Mouse (Mus musculus) ES-Bruce4 (cell line): ENCODE data around the gene Mei4. TPM values are rescaled to one million over a fixed set of nuclear protein-coding genes. Genes with fewer than 3 reads are reported as not detected.

ENCODE experiments used
- H3K27ac ChIP-seq: 2 replicates; pipeline ENCODE4 v1.5.1; 2012; ENCODE audit warnings: low read length, inconsistent platforms; ENCODE audit not compliant: insufficient read depth
- H3K27me3 ChIP-seq: 2 replicates; pipeline ENCODE4 v1.6.1; 2012; ENCODE audit warnings: mild to moderate bottlenecking, low read length, inconsistent platforms; ENCODE audit not compliant: control insufficient read depth, poor library complexity, insufficient read depth, severe bottlenecking
- H3K36me3 ChIP-seq: 2 replicates; pipeline ENCODE4 v1.6.1; 2012; ENCODE audit warnings: inconsistent platforms, mild to moderate bottlenecking, low read length, moderate library complexity; ENCODE audit not compliant: control insufficient read depth, poor library complexity, insufficient read depth, severe bottlenecking
- H3K4me1 ChIP-seq: one replicate; pipeline ENCODE4 v1.8.1; 2011; ENCODE audit warnings: low read length; ENCODE audit not compliant: control insufficient read depth, insufficient read depth
- H3K4me3 ChIP-seq: 2 replicates; pipeline ENCODE4 v1.5.1; 2011; ENCODE audit warnings: low read depth, mild to moderate bottlenecking, low read length
- H3K9ac ChIP-seq: 2 replicates; pipeline ENCODE4 v1.6.1; 2012; ENCODE audit warnings: low read depth, mild to moderate bottlenecking, inconsistent platforms; ENCODE audit not compliant: poor library complexity, severe bottlenecking
- H3K9me3 ChIP-seq: replicated peaks from 2 replicates; pipeline ENCODE4 v1.6.1; 2012; ENCODE audit warnings: mild to moderate bottlenecking, low read length, inconsistent platforms; ENCODE audit not compliant: control insufficient read depth, poor library complexity, insufficient read depth, severe bottlenecking
- CTCF ChIP-seq: IDR thresholded peaks from one replicate; pipeline ENCODE4 v1.8.1; 2011; ENCODE audit warnings: low read depth, low read length
- EP300 ChIP-seq: IDR thresholded peaks from 2 replicates; pipeline ENCODE4 v1.6.1; 2011; ENCODE audit warnings: low read depth, low read length; ENCODE audit not compliant: insufficient read depth
- POLR2A ChIP-seq: IDR thresholded peaks from one replicate; pipeline ENCODE4 v1.8.1; 2011; ENCODE audit warnings: low read length; ENCODE audit not compliant: insufficient read depth
- polyA plus RNA-seq: library from polyadenylated mRNA; stranded (reverse); fragments of >200 nt; gene quantifications from 2 replicates; pipeline ENCODE4 v1.2.4, GENCODE M21; 2011; ENCODE audit warnings: low read depth; ENCODE audit not compliant: missing spikeins, insufficient read depth, insufficient read length

Mei4 gene
- polyA plus RNA-seq, 1 experiment = 3.7 TPM

GRCm38 (mm10) chr9:82044517-82044916, 181.0 kb downstream of the Mei4 start:
- TF ChIP-seq CTCF (no peak), POLR2A (no peak), EP300 (no peak)
- Histone ChIP-seq H3K9me3 (no peaks in the 10 kb centered on the region), H3K36me3 (no peaks in the 10 kb centered on the region), H3K4me3 (no peak overlapping the region), H3K9ac (no peak overlapping the region), H3K4me1 (no peaks in the 10 kb centered on the region), H3K27ac (no peak overlapping the region), H3K27me3 (no peaks in the 10 kb centered on the region)

- Histone ChIP-seq H3K27me3 (no peaks in the 10 kb centered on the region), H3K36me3 (no peaks in the 10 kb centered on the region), H3K4me3 (no peak overlapping the region), H3K9ac (no peak overlapping the region), H3K27ac (no peak overlapping the region), H3K9me3 (no peaks in the 10 kb centered on the region), H3K4me1 (no peaks in the 10 kb centered on the region)
- TF ChIP-seq EP300 = no peak
- TF ChIP-seq POLR2A = no peak
- no peak for TF ChIP-seq CTCF
Observed at GRCm38 (mm10) chr9:82073832-82074231, 210.4 kb downstream of the Mei4 start.

GRCm38 (mm10) chr9:82075270-82075669, 211.8 kb downstream of the Mei4 start:
- H3K27me3 ChIP-seq = no peaks in the 10 kb centered on the region
- TF ChIP-seq EP300 = no peak
- TF ChIP-seq POLR2A = no peak
- TF ChIP-seq CTCF = no peak
- no peaks in the 10 kb centered on the region for H3K9me3 ChIP-seq
- no peak overlapping the region for H3K27ac ChIP-seq
- no peak overlapping the region for H3K4me3 ChIP-seq
- H3K4me1 ChIP-seq = no peaks in the 10 kb centered on the region
- no peaks in the 10 kb centered on the region for H3K36me3 ChIP-seq
- H3K9ac ChIP-seq = no peak overlapping the region

GRCm38 (mm10) chr9:82096409-82096808, 232.9 kb downstream of the Mei4 start:
- no peak for TF ChIP-seq POLR2A
- no peak for TF ChIP-seq CTCF
- TF ChIP-seq EP300 = no peak
- H3K27me3 ChIP-seq = no peaks in the 10 kb centered on the region
- no peak overlapping the region for H3K4me3 ChIP-seq
- no peaks in the 10 kb centered on the region for H3K9me3 ChIP-seq
- no peaks in the 10 kb centered on the region for H3K4me1 ChIP-seq
- no peak overlapping the region for H3K27ac ChIP-seq
- H3K36me3 ChIP-seq = no peaks in the 10 kb centered on the region
- no peak overlapping the region for H3K9ac ChIP-seq

- Histone ChIP-seq H3K9ac (no peak overlapping the region), H3K27me3 (no peaks in the 10 kb centered on the region), H3K9me3 (no peaks in the 10 kb centered on the region), H3K4me3 (no peak overlapping the region), H3K36me3 (no peaks in the 10 kb centered on the region), H3K4me1 (no peaks in the 10 kb centered on the region), H3K27ac (no peak overlapping the region)
- TF ChIP-seq POLR2A (no peak), EP300 (no peak), CTCF (no peak)
Observed at GRCm38 (mm10) chr9:82114865-82115264, 251.4 kb downstream of the Mei4 start.

GRCm38 (mm10) chr9:82136119-82136518, 272.6 kb downstream of the Mei4 start:
- Histone ChIP-seq H3K36me3 (no peaks in the 10 kb centered on the region), H3K9me3 (no peaks in the 10 kb centered on the region), H3K27me3 (no peaks in the 10 kb centered on the region), H3K4me1 (no peaks in the 10 kb centered on the region), H3K4me3 (no peak overlapping the region), H3K27ac (no peak overlapping the region), H3K9ac (no peak overlapping the region)
- no peak for TF ChIP-seq EP300
- no peak for TF ChIP-seq POLR2A
- TF ChIP-seq CTCF = no peak
